Mouse (Mus musculus) 3134 (cell line): ENCODE measurements around the gene Mrpl37.
"Not testable (repeated sequence)": the region's sequence is repeated elsewhere in the genome, so short reads cannot be mapped to it uniquely, and the experiment has no call there.

Experiments
- DNase-seq: peaks from one replicate; pipeline ENCODE4 v3.0.0-alpha.2; 2011; ENCODE audit warnings: low spot score; ENCODE audit not compliant: insufficient read length; ENCODE audit errors: extremely low read depth

Mrpl37 gene

GRCm38 (mm10) chr4:107066252-107067124, at the start of gene Mrpl37, which contains the start of gene Cyb5rl:
Mrpl37 (minus strand) TSS chr4:107066868.
Cyb5rl (plus strand) TSS chr4:107066988.
- peak; percentile 85 for DNase-seq

- no peak for DNase-seq
Observed at GRCm38 (mm10) chr4:107114278-107114677, 47.6 kb upstream of the Mrpl37 start.

GRCm38 (mm10) chr4:107109181-107109580, 42.5 kb upstream of the Mrpl37 start:
- DNase-seq: not testable (repeated sequence)

- no peak for DNase-seq
Observed at GRCm38 (mm10) chr4:107108291-107108731, 41.6 kb upstream of the Mrpl37 start.

GRCm38 (mm10) chr4:107106777-107107176, 40.1 kb upstream of the Mrpl37 start:
- DNase-seq: no peak

GRCm38 (mm10) chr4:107102220-107102619, 35.6 kb upstream of the Mrpl37 start:
- no peak for DNase-seq

- no peak for DNase-seq
Observed at GRCm38 (mm10) chr4:107098791-107099525, 32.3 kb upstream of the Mrpl37 start.

GRCm38 (mm10) chr4:107098375-107098774, 31.7 kb upstream of the Mrpl37 start:
- DNase-seq: no peak

GRCm38 (mm10) chr4:107097871-107098270, 31.2 kb upstream of the Mrpl37 start:
- DNase-seq: no peak

GRCm38 (mm10) chr4:107096841-107097373, 30.2 kb upstream of the Mrpl37 start, which contains the start of gene Cdcp2:
Cdcp2 (plus strand) TSS chr4:107096891.
- DNase-seq: no peak

- DNase-seq: no peak
Observed at GRCm38 (mm10) chr4:107096043-107096442, 29.4 kb upstream of the Mrpl37 start.

GRCm38 (mm10) chr4:107094484-107095187, 28.0 kb upstream of the Mrpl37 start:
- no peak for DNase-seq

- no peak for DNase-seq
Observed at GRCm38 (mm10) chr4:107091696-107092095, 25.0 kb upstream of the Mrpl37 start.

GRCm38 (mm10) chr4:107084858-107085257, 18.2 kb upstream of the Mrpl37 start:
- no peak for DNase-seq

- DNase-seq: no peak
Observed at GRCm38 (mm10) chr4:107084343-107084742, 17.7 kb upstream of the Mrpl37 start.

- no peak for DNase-seq
Observed at GRCm38 (mm10) chr4:107083126-107083525, 16.5 kb upstream of the Mrpl37 start.

- no peak for DNase-seq
Observed at GRCm38 (mm10) chr4:107082185-107082584, 15.5 kb upstream of the Mrpl37 start.

GRCm38 (mm10) chr4:107079716-107080115, 13.0 kb upstream of the Mrpl37 start:
- DNase-seq: no peak

- DNase-seq: no peak
Observed at GRCm38 (mm10) chr4:107078894-107079293, 12.2 kb upstream of the Mrpl37 start.

GRCm38 (mm10) chr4:107075456-107075855, 8.8 kb upstream of the Mrpl37 start:
- DNase-seq: no peak

- DNase-seq: no peak
Observed at GRCm38 (mm10) chr4:107072343-107072742, 5.7 kb upstream of the Mrpl37 start.
